Mouse (Mus musculus) hematopoietic stem cell, adult 5-6 weeks (primary cell): Measurements from ENCODE around the gene Mcrip2. TPM values are rescaled to one million over a fixed set of nuclear protein-coding genes. Genes with fewer than 3 reads are reported as not detected.
A peak's percentile ranks its signal among the peaks of the same experiment; 100 is the strongest.

Source experiments
- ATAC-seq, 2 experiments: fragments of 125-278 bp in 1 of 2; replicated peaks in 1 of 2; 2 replicates each; pipeline ENCODE4 v1.8.0; 2016 to 2017; ENCODE audit warnings: inconsistent platforms in 2 of 2, mild to moderate bottlenecking in 2 of 2, moderate number of reproducible peaks in 2 of 2, low read depth in 1 of 2, moderate TSS enrichment in 1 of 2; ENCODE audit not compliant: low FRiP score in 2 of 2, poor library complexity in 2 of 2, severe bottlenecking in 2 of 2, insufficient read depth in 1 of 2, low TSS enrichment in 1 of 2
- total RNA-seq: library from RNA; stranded (forward); fragments of 172-1452, 232-1000 nt; gene quantifications from 2 replicates; pipeline ENCODE4 v1.2.3, GENCODE M21; 2017

Gene Mcrip2
- total RNA-seq, 1 experiment from 2014 or later = 7.3 TPM

DNA sequence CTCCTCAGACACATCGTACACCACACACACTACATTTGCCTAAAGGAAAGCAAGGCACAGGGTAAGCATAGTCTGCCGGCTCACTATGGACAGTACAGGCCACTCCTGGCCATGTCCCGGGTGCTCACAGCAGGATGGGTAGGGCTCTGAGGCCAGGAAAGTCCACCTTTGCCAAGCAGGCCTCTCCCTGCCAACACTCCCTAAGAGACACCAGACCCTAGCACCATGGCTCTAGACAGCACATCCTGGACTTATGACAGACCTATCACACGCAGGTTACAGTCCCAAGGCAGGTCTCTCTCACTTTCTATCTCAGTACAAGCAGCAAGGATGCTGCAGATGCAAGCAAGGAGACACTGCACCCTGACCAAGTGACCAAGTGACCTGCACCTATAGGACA lies 25.4 kb downstream of the Mcrip2 start:
- no peak for ATAC-seq

DNA sequence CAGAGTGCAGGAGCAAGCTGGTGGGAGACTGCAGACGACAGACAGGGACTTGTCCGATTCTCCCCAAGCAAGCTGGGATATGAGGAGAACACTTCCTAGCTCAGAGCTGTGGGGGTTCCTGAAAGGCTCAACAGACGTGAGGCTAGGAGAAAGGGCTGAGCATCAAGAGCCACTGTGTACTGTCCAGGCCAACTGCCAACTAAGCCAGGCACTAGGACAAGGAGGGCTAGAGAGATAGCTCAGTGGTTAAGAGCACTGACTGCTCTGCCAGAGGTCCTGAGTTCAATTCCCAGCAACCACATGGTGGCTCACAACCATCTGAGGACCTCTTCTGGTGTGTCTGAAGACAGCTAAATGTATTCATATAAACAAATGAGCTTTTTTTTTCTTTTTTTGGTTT lies 26.1 kb downstream of the Mcrip2 start:
- ATAC-seq = no peak

DNA sequence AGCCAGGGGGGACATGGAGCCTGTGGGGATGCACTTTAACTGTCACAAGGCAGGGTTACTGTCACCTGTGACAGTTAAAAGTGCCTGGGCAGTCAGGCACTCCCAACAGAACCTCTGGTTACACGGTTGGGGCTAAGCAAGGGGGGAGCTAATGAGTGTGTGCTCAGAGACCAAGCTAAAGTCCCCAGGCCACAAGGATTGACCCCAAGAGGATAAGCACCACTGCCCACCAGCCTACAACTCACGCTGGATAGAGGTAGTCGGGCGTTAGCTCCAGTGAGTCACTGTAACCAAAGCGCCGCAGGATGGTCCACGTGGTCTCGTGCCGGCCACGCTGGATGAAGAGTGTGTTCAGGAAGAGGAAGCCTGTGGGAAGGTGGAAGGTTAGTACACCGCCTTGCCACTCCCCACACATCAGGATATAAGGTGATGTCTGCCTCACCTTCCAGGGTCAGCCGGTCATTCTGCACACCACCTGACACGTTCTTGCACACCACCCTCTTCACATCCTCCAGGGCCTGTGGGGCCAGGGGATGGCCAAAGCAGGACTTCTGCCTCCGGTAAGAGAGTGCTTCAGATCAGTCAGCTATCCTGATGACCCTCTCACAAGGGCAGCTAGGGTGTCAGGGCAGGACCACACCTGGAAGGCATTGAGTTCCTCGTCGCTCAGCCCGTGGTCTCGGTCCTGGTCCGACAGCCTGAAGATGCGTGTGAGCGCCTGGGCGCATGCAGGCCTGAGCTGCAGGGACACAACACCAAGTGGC lies 27.3 kb downstream of the Mcrip2 start, which contains the start of gene Gm20683:
TSS of gene Gm20683 (minus strand) at position 647 of the 764 bp plus-strand sequence.
- no peak for ATAC-seq

DNA sequence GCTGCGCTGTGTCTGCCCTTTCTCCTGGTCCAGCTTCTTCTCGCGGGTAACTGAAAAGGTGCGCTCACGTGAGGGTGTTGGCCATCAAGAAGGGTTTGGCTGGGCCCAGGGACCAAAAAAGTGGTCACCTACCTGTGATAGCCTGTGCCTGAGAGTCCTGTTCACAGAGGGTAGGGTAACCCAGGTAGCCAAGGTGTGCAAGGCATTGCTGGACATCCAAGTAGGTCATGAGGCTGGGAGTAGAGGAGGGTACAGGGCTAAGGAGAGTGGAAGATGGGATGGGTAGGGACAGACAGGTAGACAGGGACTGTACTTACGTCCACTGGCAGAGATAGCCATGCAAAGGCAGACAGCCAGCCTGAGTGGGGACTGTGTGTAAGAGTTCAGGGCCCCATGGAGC lies 28.0 kb downstream of the Mcrip2 start:
- ATAC-seq = no peak

DNA sequence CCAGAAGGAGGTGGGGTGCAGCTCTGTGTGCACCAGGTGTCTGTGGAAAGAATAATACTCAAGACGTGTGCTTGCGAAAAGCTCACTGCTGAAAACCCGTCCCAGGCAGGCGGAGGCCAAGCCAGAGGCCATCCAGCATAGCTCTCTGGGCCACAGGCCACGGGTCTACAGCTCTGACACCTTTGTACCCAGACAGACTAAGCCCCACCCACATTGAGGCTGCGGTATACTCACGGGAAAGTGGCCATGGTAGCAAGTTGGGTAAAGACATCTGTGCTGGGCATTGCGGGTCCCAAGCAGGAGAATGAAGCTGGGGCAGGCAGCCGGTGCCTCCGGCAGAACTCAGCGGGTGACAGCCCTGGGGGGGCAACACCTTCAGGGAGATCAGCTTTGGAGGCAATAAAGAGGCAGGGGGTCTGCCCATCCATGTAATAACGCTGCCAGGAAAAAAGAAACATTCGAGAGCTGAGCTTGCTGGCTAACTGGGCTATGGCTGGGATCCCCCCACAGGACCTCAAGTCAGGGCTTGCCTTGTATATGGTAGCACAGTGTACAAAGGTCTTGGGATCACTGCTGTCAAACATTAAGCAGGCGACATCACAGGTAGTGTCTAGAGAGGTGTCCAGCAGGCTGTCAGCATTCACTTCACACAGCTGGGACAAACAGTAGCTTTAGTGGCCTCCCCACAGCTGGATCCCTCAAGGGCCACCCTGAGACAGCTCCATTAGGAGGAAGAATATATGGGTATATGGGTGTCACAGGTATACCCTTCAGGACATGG lies 28.9 kb downstream of the Mcrip2 start:
- ATAC-seq = no peak

DNA sequence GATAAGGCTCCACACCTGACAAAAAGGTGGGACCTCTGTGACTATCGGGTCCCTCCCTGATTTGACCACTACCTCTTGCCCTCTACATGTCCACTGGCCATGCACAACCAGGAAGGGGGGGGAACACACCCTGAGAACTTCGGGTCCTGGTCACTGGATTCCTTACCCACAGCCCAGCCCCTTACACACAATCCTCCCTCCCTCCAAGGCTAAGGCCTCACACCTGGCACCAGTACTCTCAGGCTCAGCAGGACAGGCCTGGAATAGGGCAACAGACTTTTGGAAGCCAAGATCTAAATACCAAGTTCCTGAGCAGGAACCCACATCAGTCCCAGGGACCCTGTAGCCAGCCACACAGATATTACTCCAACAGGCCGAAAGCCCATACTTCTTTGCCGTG lies 29.7 kb downstream of the Mcrip2 start:
- no peak for ATAC-seq

DNA sequence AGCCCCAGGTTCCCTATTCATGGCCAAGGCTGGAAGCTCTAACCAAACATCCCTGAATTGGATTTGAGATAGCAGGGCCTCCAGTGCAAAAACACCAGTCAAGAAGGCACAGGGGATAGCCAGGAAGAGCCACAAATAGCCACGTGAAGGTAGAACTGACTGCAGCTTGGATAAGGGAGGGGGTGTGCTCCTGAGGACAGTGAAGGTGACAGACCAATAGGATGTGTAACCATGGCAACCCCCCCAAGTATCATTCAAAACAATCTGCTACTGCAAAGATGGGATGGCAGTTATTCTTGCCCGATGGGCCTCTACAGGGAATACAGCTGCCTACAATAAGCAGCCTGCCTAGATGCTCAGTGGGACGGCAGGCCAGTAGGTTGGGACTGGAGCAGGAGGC lies 31.0 kb downstream of the Mcrip2 start:
- no peak for ATAC-seq

DNA sequence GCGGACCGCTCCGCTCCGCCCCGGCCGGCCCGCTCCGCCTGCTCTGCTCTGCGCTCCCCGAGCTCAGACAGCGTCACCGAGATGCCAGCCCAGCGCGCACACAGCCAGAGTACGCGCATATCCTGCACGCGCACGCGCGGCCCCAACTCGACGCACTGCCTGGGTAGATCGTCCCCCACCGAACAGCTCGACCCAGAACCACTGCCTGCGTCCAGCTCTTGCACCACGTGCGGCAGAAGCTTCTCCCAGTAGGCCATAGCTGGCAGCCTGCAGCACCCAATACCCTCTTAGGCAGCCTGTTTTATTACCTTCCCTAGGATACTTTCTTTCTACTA lies 31.5 kb downstream of the Mcrip2 start, which contains the start of gene Rhbdl1:
TSS of gene Rhbdl1 (minus strand) at position 220 of the 335 bp plus-strand sequence.
- ATAC-seq = no peak

DNA sequence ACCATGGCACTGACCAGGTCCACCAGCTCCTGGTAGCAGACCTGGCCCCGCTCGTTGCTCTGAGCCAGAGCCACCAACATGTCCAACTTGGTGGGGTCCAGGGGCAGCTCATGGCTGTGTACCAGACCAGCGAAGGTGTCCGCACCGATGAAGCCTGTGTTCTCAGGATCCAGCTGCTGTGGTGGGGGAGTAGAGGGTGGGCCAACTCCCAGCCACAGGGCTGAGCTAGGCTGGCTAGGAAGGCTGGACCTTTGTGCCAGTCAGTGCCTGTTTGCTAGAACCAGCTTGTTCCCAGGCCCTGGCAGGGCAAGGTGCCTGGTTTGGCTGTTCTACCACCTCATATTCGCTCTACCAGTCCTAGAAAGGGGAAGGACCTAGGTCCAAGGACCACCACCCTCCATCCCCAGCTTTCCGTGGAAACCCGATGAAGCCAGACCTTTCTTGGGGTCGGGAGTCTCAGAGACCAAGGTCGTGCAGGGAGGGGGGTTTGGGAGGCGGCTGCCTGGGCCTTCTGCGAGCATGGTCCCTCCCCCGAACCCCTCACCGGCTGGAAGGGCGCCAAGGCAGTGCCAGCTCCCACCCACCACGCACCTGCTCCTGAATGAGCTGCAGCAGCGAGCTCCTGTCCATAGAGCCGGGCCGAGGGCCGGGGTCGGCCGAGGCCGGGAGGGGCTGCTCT lies 32.0 kb downstream of the Mcrip2 start:
- ATAC-seq = no peak

DNA sequence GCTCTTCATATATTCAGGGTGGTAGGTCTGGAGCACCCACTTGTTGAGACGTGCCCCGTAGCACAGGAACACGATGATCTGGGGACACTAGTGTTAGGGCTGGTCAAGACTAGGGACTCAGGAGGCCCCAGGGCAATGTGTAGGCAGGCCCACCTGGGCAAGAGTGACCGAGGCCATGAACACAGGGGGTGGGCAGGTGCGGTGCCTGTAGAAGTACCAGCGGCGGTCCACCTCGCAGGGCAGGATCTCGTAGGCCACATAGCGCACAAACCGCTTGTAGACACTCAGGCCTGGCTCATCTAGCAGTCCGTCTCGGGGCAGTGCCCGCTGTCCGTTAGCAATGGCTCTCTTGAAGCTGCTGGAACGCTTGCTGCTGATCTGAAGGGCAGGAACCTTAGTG lies 32.7 kb downstream of the Mcrip2 start:
- ATAC-seq = no peak

DNA sequence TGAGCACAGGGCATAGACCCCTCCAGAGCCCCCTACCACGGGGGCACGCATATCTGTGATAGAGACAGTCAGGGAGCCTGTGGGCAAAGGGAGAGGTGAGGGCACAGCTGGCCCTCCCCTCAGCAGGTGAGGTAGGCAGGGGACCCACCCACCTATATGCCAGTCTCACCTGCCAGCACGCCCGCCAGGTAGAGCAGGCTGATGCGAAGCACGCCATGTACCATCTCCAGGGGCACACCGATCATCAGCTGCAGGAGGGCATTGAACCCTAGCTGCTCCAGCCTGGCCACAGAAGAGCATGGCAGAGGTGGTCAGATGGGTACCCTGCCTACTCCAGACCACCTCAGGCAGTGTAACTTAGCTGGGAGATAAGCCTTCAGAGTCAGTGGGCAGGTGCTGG lies 33.3 kb downstream of the Mcrip2 start:
- no peak for ATAC-seq

DNA sequence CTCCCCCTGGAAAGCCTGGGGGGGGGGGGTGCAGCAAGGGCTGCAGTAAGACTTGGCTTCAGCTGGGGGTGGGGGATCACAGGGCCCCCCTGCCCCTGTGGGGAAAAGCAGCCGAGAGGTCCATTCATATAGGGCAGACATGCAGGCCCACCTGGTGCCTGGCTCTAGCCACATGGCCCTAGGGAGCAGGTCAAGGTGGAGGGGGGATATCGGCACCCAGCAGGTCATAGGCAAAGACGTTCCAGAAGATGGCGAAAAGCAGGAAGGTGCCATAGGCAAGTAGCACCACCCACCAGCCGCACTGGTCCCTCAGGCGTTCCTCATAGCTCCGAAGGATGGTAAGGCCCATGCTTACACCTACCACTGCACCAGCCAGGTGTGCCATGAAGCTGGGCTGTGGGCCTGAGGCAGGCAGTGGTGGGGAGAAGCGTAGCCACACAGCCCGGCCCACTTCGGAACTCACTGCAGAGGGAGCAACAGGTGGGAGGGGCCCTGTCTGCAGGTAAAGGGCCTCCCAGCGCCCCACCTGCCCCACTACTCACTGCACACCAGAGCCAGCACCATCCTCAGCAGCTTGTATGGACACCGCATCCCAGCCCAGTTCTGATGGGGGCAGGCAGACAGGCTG lies 33.9 kb downstream of the Mcrip2 start:
- ATAC-seq = no peak

DNA sequence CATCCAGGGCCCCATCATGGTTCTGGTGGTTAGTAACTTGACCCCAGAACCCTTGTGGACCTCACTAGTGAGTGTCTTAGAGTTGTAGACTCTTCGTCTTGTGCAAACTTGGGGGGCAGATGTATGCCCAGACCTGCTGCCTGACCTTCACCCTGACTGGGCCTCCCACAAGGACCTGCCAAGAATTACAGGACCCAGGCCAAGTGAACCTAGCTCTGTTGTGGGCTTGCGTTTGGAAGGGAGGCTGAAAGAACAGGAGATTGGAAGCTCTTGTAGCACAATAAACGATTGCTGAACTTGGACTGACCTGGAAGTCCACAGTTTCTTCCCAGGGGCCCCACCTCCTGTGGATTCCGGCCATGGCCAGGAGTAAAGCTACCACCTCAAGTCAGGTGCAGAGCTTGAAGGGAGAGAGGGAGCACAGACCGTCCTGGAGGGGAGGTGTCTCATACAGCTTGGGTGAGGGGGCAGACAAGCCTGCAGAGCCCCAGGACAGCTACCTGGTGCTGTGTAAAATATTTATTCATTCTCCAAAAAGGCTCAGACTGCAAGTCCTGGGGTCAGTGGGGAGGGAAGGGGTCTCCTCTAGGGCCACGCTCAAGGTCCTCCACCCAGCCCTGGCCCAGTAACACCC lies 34.5 kb downstream of the Mcrip2 start:
- no peak for ATAC-seq

DNA sequence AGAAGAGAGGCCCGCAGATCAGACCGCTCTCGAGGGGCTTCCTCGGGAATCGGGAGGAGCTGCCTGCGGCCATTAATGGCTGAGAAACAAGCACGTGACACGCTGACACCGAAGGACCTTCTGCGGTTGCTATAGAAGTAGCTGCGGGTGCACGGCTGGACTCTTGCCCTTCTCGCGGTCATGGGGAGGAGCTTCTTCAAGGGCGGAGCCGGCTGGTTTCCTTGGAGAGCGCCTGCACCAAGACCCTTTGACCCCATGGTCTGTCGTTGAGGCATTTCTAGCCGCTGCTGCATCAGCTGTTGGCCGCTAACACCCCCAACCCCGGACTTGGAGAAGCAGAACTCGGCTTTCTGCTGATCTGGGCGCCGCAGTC lies 35.3 kb downstream of the Mcrip2 start, which contains the start of gene Stub1:
TSS of gene Stub1 (minus strand) at position 114 of the 373 bp plus-strand sequence.
- peak; percentile 14 to 33; a peak in 3 of 4 replicates for ATAC-seq

DNA sequence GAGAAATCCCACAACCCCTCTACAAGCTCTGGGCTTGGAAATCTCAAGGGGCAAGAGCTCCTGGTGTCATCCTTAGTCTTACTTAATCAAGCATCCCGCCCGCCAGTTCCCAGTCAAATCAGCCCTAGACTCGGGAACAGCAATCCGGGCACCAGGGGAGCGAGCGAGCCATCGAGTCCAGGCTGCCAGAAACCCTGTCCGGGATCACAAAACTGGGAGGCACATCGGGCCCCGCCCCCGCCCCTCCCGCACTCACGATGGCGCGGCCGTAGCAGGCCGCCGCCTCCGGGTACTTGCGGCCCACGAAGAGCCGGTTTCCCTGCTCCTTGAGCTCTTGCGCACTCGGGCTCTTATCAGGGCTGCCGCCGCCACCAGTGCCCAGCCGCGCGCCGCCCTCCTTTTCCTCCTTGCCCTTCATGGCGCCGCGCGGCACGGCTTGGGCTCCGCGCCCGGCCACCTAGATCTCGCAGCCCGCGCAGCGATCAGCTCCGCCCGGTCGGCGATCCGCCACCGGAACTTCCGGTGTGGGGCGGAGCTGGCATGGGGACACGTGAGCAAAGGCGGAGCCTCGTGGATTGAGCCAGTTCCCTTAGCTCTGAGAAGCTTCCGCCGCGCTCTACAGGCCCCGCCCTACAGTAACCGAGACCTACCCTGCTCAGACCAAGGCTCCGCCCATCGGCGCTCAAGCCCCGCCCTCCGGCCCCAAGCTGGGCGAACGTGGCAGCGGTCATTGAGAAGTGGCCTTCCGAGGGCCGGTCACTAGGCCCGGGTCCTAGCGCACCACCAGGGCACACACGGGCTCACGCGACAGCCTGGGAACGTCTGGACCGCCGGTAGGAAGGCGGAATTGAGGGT lies 35.9 kb downstream of the Mcrip2 start:
- peak; percentile 81 to 86 for ATAC-seq

DNA sequence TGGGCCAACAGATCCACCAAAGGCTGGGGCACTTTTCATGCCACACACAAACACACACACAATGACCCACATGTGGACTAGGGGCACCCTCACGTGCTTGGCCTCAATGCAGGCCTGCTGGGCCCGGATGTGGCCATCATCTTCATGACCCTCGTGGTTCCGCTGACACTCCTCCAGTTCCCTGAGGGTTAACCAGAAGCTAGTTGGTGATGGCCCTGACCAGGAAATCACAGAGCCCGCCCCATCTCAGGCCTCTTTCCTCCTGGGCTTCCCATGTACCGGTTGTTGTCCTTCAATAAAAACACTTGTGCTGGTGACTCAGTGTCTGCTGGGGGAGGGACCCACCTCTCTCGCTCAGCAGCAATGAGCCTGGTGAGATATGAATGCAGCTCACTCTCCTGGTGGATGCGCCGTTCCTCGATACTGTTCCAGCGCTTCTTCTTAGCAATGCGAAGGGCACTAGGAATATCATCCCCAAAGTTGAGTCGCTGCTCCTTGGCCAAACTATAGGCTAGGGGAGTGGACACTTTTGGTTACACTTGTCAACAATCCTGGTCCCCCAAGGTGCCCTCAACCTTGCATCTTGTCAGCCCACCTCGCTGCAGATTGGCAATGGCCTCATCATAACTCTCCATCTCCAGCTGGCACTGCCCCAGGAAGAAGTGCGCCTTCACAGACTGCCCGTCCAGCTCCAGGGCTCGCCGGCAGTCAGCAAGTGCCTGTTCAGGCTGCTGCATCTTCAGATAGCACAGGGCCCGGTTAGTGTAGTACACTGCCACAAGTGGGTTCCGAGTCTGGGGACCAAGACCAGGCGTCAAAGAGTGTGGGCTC lies 36.9 kb downstream of the Mcrip2 start:
- ATAC-seq = no peak
